Mouse (Mus musculus) cerebellum, adult 9-11 months (tissue): ENCODE results near the gene Qtrt2.

Experiments
- DNase-seq: peaks from one replicate; pipeline ENCODE4 v3.0.0; 2022

The Qtrt2 gene

GRCm38 (mm10) chr16:43925001-43925558 is 1.5 kb downstream of the Qtrt2 start:
- DNase-seq, result no peak

- DNase-seq, result no peak
These were observed 4.0 kb downstream of the Qtrt2 start for GRCm38 (mm10) chr16:43922630-43923029.

GRCm38 (mm10) chr16:43922024-43922423 is 4.6 kb downstream of the Qtrt2 start:
- no peak for DNase-seq

GRCm38 (mm10) chr16:43918867-43919266 is 7.7 kb downstream of the Qtrt2 start:
- DNase-seq, result no peak

GRCm38 (mm10) chr16:43908881-43909280 is 17.7 kb downstream of the Qtrt2 start:
- no peak for DNase-seq

- no peak for DNase-seq
These were observed 26.0 kb downstream of the Qtrt2 start for GRCm38 (mm10) chr16:43900571-43900970.

GRCm38 (mm10) chr16:43900138-43900537 is 26.5 kb downstream of the Qtrt2 start:
- no peak for DNase-seq

- no peak for DNase-seq
These were observed 32.1 kb downstream of the Qtrt2 start for GRCm38 (mm10) chr16:43894501-43894900.

- DNase-seq, result no peak
These were observed 35.8 kb downstream of the Qtrt2 start for GRCm38 (mm10) chr16:43890747-43891336.

GRCm38 (mm10) chr16:43890005-43890336 is 36.6 kb downstream of the Qtrt2 start:
- no peak for DNase-seq

GRCm38 (mm10) chr16:43889208-43890004 is 37.2 kb downstream of the Qtrt2 start, which contains the start of gene Ccdc191:
Gene Ccdc191 (plus strand): TSS chr16:43889800.
- DNase-seq, result peak; percentile 100

- DNase-seq, result no peak
These were observed 44.3 kb downstream of the Qtrt2 start for GRCm38 (mm10) chr16:43882329-43882728.

- no peak for DNase-seq
These were observed 45.0 kb downstream of the Qtrt2 start for GRCm38 (mm10) chr16:43881636-43882035.

- DNase-seq, result no peak
These were observed 46.8 kb downstream of the Qtrt2 start for GRCm38 (mm10) chr16:43879769-43880168.

GRCm38 (mm10) chr16:43871419-43871818 is 55.2 kb downstream of the Qtrt2 start:
- no peak for DNase-seq

GRCm38 (mm10) chr16:43869805-43870204 is 56.8 kb downstream of the Qtrt2 start:
- DNase-seq, result no peak

GRCm38 (mm10) chr16:43860624-43861023 is 66.0 kb downstream of the Qtrt2 start:
- DNase-seq, result no peak

GRCm38 (mm10) chr16:43858941-43859476 is 67.6 kb downstream of the Qtrt2 start:
- no peak for DNase-seq

GRCm38 (mm10) chr16:43849839-43850238 is 76.8 kb downstream of the Qtrt2 start:
- DNase-seq, result no peak

GRCm38 (mm10) chr16:43841236-43841635 is 85.4 kb downstream of the Qtrt2 start:
- DNase-seq, result no peak

GRCm38 (mm10) chr16:43831957-43832356 is 94.7 kb downstream of the Qtrt2 start:
- DNase-seq, result no peak

GRCm38 (mm10) chr16:43827492-43827891 is 99.1 kb downstream of the Qtrt2 start:
- no peak for DNase-seq

GRCm38 (mm10) chr16:43818404-43818803 is 108.2 kb downstream of the Qtrt2 start:
- no peak for DNase-seq

GRCm38 (mm10) chr16:43816321-43816720 is 110.3 kb downstream of the Qtrt2 start:
- DNase-seq, result no peak
